Mouse (Mus musculus) lung, postnatal 0 days (tissue): Measurements from ENCODE around the gene Hs6st3. TPM values are rescaled to one million over a fixed set of nuclear protein-coding genes. Genes with fewer than 3 reads are reported as not detected.

Experiments used
- ATAC-seq: fragments of 200-750 bp; cut with Nextera tagmentation; 2 replicates; pipeline ENCODE4 v1.8.0; 2017; ENCODE audit warnings: moderate library complexity
- DNase-seq: peaks from one replicate; pipeline ENCODE4 v3.0.0-alpha.2; 2016; ENCODE audit warnings: low spot score
- H3K27ac ChIP-seq: fragments of 300-500 bp; sonication (generic); 2 replicates; pipeline ENCODE4 v1.5.1; 2014; ENCODE audit warnings: antibody characterized with exemption, mild to moderate bottlenecking, low read length, mixed read lengths
- H3K27me3 ChIP-seq: fragments of 300-500 bp; sonication (generic); replicated peaks from 2 replicates; pipeline ENCODE4 v1.6.1; 2014; ENCODE audit warnings: low read length, mixed read lengths; ENCODE audit not compliant: insufficient read depth
- H3K36me3 ChIP-seq: fragments of 300-500 bp; sonication (generic); 2 replicates; pipeline ENCODE4 v1.6.1; 2014; ENCODE audit warnings: low read length, mixed read lengths; ENCODE audit not compliant: insufficient read depth
- H3K4me1 ChIP-seq: fragments of 300-500 bp; sonication (generic); 2 replicates; pipeline ENCODE4 v1.6.1; 2014; ENCODE audit warnings: antibody characterized with exemption, low read depth, low read length, mixed read lengths; ENCODE audit not compliant: insufficient read depth
- H3K4me2 ChIP-seq: fragments of 300-500 bp; sonication (generic); replicated peaks from 2 replicates; pipeline ENCODE4 v1.6.1; 2014; ENCODE audit warnings: low read depth, mild to moderate bottlenecking, low read length, moderate library complexity, mixed read lengths
- H3K4me3 ChIP-seq: fragments of 300-500 bp; sonication (generic); 2 replicates; pipeline ENCODE4 v1.5.1; 2014; ENCODE audit warnings: low read depth, low read length
- H3K9ac ChIP-seq: fragments of 300-500 bp; sonication (generic); replicated peaks from 2 replicates; pipeline ENCODE4 v1.6.1; 2014; ENCODE audit warnings: low read depth, mild to moderate bottlenecking
- H3K9me3 ChIP-seq: fragments of 300-500 bp; sonication (generic); 2 replicates; pipeline ENCODE4 v1.6.1; 2016; ENCODE audit warnings: low read length, mixed read lengths
- CTCF ChIP-seq: IDR thresholded peaks from 2 replicates; pipeline ENCODE4 v1.5.1; 2016; ENCODE audit warnings: antibody characterized with exemption, mild to moderate bottlenecking
- EP300 ChIP-seq: IDR thresholded peaks from 2 replicates; pipeline ENCODE4 v1.6.1; 2016; ENCODE audit warnings: antibody characterized with exemption, mild to moderate bottlenecking, control low read depth
- WGBS: fragments of 180-500 bp; shearing (Covaris S2); extraction: QIAGEN DNeasy Blood & Tissue Kit; methylation state at CpG from one replicate; pipeline ENCODE4 v1.1.7; 2014; 5-methylcytosine and 5-hydroxymethylcytosine counted together
- polyA plus RNA-seq: library from polyadenylated mRNA; unstranded; fragments of >200 nt; fragmentation: Nextera tagmentation; extraction: Ambion mirVana; gene quantifications from 2 replicates; pipeline ENCODE4 v1.2.1, GENCODE M21; 2015

Hs6st3 gene
- polyA plus RNA-seq, 1 experiment from 2014 or later: 0.66 TPM

GRCm38 (mm10) chr14:119306461-119306860 is 168.3 kb downstream of the Hs6st3 start:
- Histone ChIP-seq H3K9ac (no peak overlapping the region), H3K27me3 (no peaks in the 10 kb centered on the region), H3K4me2 (no peak overlapping the region), H3K4me1 (no peaks in the 10 kb centered on the region), H3K36me3 (no peaks in the 10 kb centered on the region), H3K9me3 (no peaks in the 10 kb centered on the region), H3K4me3 (no peak overlapping the region), H3K27ac (no peak overlapping the region)
- TF ChIP-seq CTCF: no peak
- no peak for TF ChIP-seq EP300
- 39% methylated on average over 3 of the region's 3 CpGs for WGBS
- no peak for ATAC-seq
- no peak for DNase-seq

GRCm38 (mm10) chr14:119318379-119318778 is 180.2 kb downstream of the Hs6st3 start:
- H3K4me2 ChIP-seq: no peak overlapping the region
- H3K4me3 ChIP-seq: no peak overlapping the region
- no peaks in the 10 kb centered on the region for H3K36me3 ChIP-seq
- DNase-seq (no peak), ATAC-seq (no peak)
- H3K27me3 ChIP-seq: no peaks in the 10 kb centered on the region
- H3K27ac ChIP-seq: no peak overlapping the region
- no peak overlapping the region for H3K9ac ChIP-seq
- TF ChIP-seq EP300: no peak
- TF ChIP-seq CTCF: no peak
- H3K4me1 ChIP-seq: no peaks in the 10 kb centered on the region
- H3K9me3 ChIP-seq: no peaks in the 10 kb centered on the region
- 81% methylated on average over 2 of the region's 2 CpGs for WGBS

DNA sequence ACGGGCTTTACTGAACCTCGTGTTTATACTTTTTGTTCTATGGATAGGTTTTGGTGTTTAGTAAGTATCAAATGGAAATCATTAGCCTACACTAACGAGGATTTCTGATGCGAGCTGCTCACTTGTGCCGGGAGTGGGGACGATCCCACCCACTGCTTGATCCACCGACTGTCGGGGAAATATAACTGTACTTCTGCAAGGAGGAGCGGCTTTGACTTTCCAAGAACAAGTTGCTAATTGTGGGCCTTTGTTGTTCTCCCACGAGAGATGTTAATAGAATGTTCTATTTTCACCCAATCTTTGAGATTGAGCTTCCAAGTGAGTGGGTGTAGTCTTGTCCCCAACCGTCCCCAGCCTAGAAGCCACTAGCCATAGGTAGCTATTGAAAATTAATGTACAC is 209.1 kb downstream of the Hs6st3 start:
- no peaks in the 10 kb centered on the region for H3K36me3 ChIP-seq
- H3K4me3 ChIP-seq: no peak overlapping the region
- H3K4me1 ChIP-seq: no peaks in the 10 kb centered on the region
- DNase-seq (no peak), ATAC-seq (no peak)
- no peaks in the 10 kb centered on the region for H3K27me3 ChIP-seq
- no peak overlapping the region for H3K4me2 ChIP-seq
- no peak overlapping the region for H3K27ac ChIP-seq
- H3K9ac ChIP-seq: no peak overlapping the region
- 85% methylated on average over 11 of the region's 11 CpGs for WGBS
- no peaks in the 10 kb centered on the region for H3K9me3 ChIP-seq
- no peak for TF ChIP-seq CTCF
- no peak for TF ChIP-seq EP300

GRCm38 (mm10) chr14:119361414-119361813 is 223.3 kb downstream of the Hs6st3 start:
- ATAC-seq (no peak), DNase-seq (no peak)
- no peak overlapping the region for H3K4me3 ChIP-seq
- TF ChIP-seq EP300 (no peak), CTCF (no peak)
- H3K9me3 ChIP-seq: no peaks in the 10 kb centered on the region
- no peaks in the 10 kb centered on the region for H3K4me1 ChIP-seq
- H3K36me3 ChIP-seq: no peaks in the 10 kb centered on the region
- 82% methylated on average over 4 of the region's 4 CpGs for WGBS
- H3K27me3 ChIP-seq: no peaks in the 10 kb centered on the region
- H3K4me2 ChIP-seq: no peak overlapping the region
- H3K9ac ChIP-seq: no peak overlapping the region
- H3K27ac ChIP-seq: no peak overlapping the region

GRCm38 (mm10) chr14:119367866-119368425 is 229.8 kb downstream of the Hs6st3 start:
- Histone ChIP-seq H3K27ac (no peak overlapping the region), H3K4me2 (no peak overlapping the region), H3K9me3 (no peaks in the 10 kb centered on the region), H3K9ac (no peak overlapping the region), H3K4me3 (no peak overlapping the region), H3K36me3 (no peaks in the 10 kb centered on the region), H3K27me3 (no peaks in the 10 kb centered on the region), H3K4me1 (no peaks in the 10 kb centered on the region)
- TF ChIP-seq EP300 (no peak), CTCF (no peak)
- ATAC-seq (no peak), DNase-seq (no peak)
- 69% methylated on average over 3 of the region's 3 CpGs for WGBS

GRCm38 (mm10) chr14:119369274-119369673 is 231.1 kb downstream of the Hs6st3 start:
- ATAC-seq: no peak
- H3K9ac ChIP-seq: no peak overlapping the region
- TF ChIP-seq EP300 (no peak), CTCF (no peak)
- H3K4me2 ChIP-seq: no peak overlapping the region
- H3K36me3 ChIP-seq: no peaks in the 10 kb centered on the region
- H3K27ac ChIP-seq: no peak overlapping the region
- no peaks in the 10 kb centered on the region for H3K4me1 ChIP-seq
- no peaks in the 10 kb centered on the region for H3K27me3 ChIP-seq
- H3K4me3 ChIP-seq: no peak overlapping the region
- 68% methylated on average over 8 of the region's 8 CpGs for WGBS
- no peaks in the 10 kb centered on the region for H3K9me3 ChIP-seq
- no peak for DNase-seq

- no peaks in the 10 kb centered on the region for H3K9me3 ChIP-seq
- no peak overlapping the region for H3K4me3 ChIP-seq
- H3K9ac ChIP-seq: no peak overlapping the region
- ATAC-seq: no peak
- no peaks in the 10 kb centered on the region for H3K27me3 ChIP-seq
- no peak overlapping the region for H3K4me2 ChIP-seq
- TF ChIP-seq EP300 (no peak), CTCF (no peak)
- no peaks in the 10 kb centered on the region for H3K36me3 ChIP-seq
- H3K27ac ChIP-seq: no peak overlapping the region
- DNase-seq: no peak
- WGBS: 77% methylated on average over 7 of the region's 7 CpGs
- no peaks in the 10 kb centered on the region for H3K4me1 ChIP-seq
Observed at GRCm38 (mm10) chr14:119370013-119370412, 231.9 kb downstream of the Hs6st3 start.
